Mouse (Mus musculus) neural tube, embryonic 11.5 days (tissue): ENCODE data around the gene St8sia1. TPM values are rescaled to one million over a fixed set of nuclear protein-coding genes. Genes with fewer than 3 reads are reported as not detected.

Experiments
- ATAC-seq: fragments of 200-750 bp; cut with Nextera tagmentation; 2 replicates; pipeline ENCODE4 v1.8.0; 2017; ENCODE audit warnings: moderate number of reproducible peaks, mild to moderate bottlenecking, moderate TSS enrichment, moderate library complexity; ENCODE audit not compliant: insufficient read depth, low FRiP score, low TSS enrichment
- DNase-seq: peaks from one replicate; pipeline ENCODE4 v3.0.0-alpha.2; 2015; ENCODE audit warnings: low spot score
- H3K27ac ChIP-seq: fragments of 300-500 bp; sonication (generic); 2 replicates; pipeline ENCODE4 v1.5.1; 2014; ENCODE audit warnings: low read depth, mild to moderate bottlenecking, low read length
- H3K27me3 ChIP-seq: fragments of 300-500 bp; sonication (generic); 2 replicates; pipeline ENCODE4 v1.6.1; 2014; ENCODE audit warnings: mild to moderate bottlenecking, low read length, mixed read lengths; ENCODE audit not compliant: control insufficient read depth, insufficient read depth
- H3K36me3 ChIP-seq: fragments of 300-500 bp; sonication (generic); 2 replicates; pipeline ENCODE4 v1.6.1; 2014; ENCODE audit warnings: mild to moderate bottlenecking, low read length, moderate library complexity, mixed read lengths; ENCODE audit not compliant: control insufficient read depth, insufficient read depth
- H3K4me1 ChIP-seq: fragments of 300-500 bp; sonication (generic); 2 replicates; pipeline ENCODE4 v1.6.1; 2014; ENCODE audit warnings: low read length, mixed read lengths; ENCODE audit not compliant: control insufficient read depth, insufficient read depth
- H3K4me2 ChIP-seq: fragments of 300-500 bp; sonication (generic); 2 replicates; pipeline ENCODE4 v1.6.1; 2014; ENCODE audit warnings: low read depth, mild to moderate bottlenecking, moderate library complexity
- H3K4me3 ChIP-seq: fragments of 300-500 bp; sonication (generic); 2 replicates; pipeline ENCODE4 v1.5.1; 2014; ENCODE audit warnings: low read depth, low read length
- H3K9ac ChIP-seq: fragments of 300-500 bp; sonication (generic); 2 replicates; pipeline ENCODE4 v1.6.1; 2014; ENCODE audit warnings: mild to moderate bottlenecking, low read length
- H3K9me3 ChIP-seq: fragments of 300-500 bp; sonication (generic); 2 replicates; pipeline ENCODE4 v1.6.1; 2016; ENCODE audit warnings: low read length; ENCODE audit not compliant: control insufficient read depth
- WGBS: fragments of 180-500 bp; shearing (Covaris S2); extraction: QIAGEN DNeasy Blood & Tissue Kit; methylation state at CpG from one replicate; pipeline ENCODE4 v1.1.7; 2014; 5-methylcytosine and 5-hydroxymethylcytosine counted together
- polyA plus RNA-seq: library from polyadenylated mRNA; unstranded; fragments of >200 nt; fragmentation: Nextera tagmentation; extraction: Ambion mirVana; gene quantifications from 2 replicates; pipeline ENCODE4 v1.2.1, GENCODE M21; 2014

The St8sia1 gene
- polyA plus RNA-seq, 1 experiment from 2014 or later, result 10.6 TPM

GRCm38 (mm10) chr6:142786106-142786505, 178.1 kb downstream of the St8sia1 start:
- Histone ChIP-seq H3K4me2 (no peak overlapping the region), H3K27me3 (no peaks in the 10 kb centered on the region), H3K27ac (no peak overlapping the region), H3K4me3 (no peak overlapping the region), H3K36me3 (no peaks in the 10 kb centered on the region), H3K9me3 (no peaks in the 10 kb centered on the region), H3K9ac (no peak overlapping the region), H3K4me1 (no peaks in the 10 kb centered on the region)
- 89% methylated on average over 21 of the region's 21 CpGs for WGBS
- DNase-seq, result no peak
- ATAC-seq, result no peak

GRCm38 (mm10) chr6:142785343-142785742, 178.9 kb downstream of the St8sia1 start:
- Histone ChIP-seq H3K4me1 (no peaks in the 10 kb centered on the region), H3K36me3 (no peaks in the 10 kb centered on the region), H3K9ac (no peak overlapping the region), H3K4me3 (no peak overlapping the region), H3K9me3 (no peaks in the 10 kb centered on the region), H3K27ac (no peak overlapping the region), H3K27me3 (no peaks in the 10 kb centered on the region), H3K4me2 (no peak overlapping the region)
- DNase-seq, result peak; percentile 51
- 41% methylated on average over 4 of the region's 4 CpGs for WGBS
- no peak for ATAC-seq

DNA sequence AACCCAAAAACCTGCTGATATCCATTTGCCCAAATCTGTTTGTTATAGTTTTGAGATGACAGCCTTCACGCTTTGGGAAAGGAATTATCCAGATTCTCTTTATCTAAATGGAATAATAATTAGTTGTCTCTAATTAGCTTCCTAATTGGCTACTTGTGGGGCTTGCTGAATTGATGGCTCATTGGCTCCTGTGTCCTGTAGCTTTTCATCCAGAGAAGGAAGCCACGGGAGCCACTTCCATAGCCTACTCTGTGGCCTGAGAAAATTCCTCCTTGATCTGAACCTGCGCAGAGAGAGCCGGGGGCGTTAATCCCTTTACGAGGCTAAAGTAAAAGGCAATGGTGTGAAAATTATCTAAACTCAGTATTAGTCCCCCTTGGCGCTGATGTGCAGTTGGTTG, 183.0 kb downstream of the St8sia1 start:
- Histone ChIP-seq H3K9me3 (no peaks in the 10 kb centered on the region), H3K9ac (no peak overlapping the region), H3K27me3 (no peaks in the 10 kb centered on the region), H3K4me3 (no peak overlapping the region), H3K4me2 (no peak overlapping the region), H3K4me1 (no peaks in the 10 kb centered on the region), H3K36me3 (no peaks in the 10 kb centered on the region), H3K27ac (no peak overlapping the region)
- no peak for ATAC-seq
- 84% methylated on average over 7 of the region's 7 CpGs for WGBS
- DNase-seq, result no peak

GRCm38 (mm10) chr6:142780574-142781033, 183.6 kb downstream of the St8sia1 start:
- no peak for DNase-seq
- Histone ChIP-seq H3K36me3 (no peaks in the 10 kb centered on the region), H3K4me2 (no peak overlapping the region), H3K9ac (no peak overlapping the region), H3K27ac (no peak overlapping the region), H3K27me3 (no peaks in the 10 kb centered on the region), H3K4me1 (no peaks in the 10 kb centered on the region), H3K4me3 (no peak overlapping the region), H3K9me3 (no peaks in the 10 kb centered on the region)
- WGBS, result 75% methylated on average over 4 of the region's 4 CpGs
- no peak for ATAC-seq

DNA sequence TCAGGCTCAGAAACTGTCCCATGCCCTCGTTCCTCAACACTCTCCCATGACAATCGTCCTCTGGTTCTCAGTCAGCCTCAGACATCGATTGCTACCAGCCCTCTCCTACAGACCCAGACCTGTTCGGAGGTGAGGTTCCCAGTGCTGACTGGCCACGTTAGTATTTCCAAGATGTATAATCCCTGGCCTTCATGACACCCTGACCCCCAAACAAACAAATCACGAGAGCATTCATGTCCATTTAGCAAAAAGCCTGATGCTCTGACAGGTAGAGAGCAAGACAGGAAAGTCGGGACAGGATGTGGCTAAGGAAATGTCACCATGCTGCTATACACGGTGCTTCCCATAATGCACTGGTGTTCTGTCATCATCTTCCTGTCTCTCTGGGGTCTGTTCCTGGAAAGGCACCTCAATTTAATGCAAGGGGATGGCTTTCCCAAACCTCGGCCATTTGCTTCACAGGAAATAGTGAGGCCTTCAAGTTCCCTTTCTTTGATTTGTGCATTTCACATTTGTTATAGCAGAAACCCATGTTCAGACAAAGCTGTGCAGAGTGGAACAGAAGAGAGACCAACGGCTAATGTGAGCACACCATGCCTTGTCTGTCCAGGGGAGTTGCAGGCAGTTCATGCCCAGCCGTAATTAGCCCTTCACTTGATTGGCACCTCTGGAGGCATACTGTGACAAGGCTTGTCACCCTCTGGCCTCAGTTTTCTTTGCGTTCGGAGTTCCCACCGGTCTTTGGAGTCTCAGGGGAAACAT, 184.3 kb downstream of the St8sia1 start:
- Histone ChIP-seq H3K4me3 (no peak overlapping the region), H3K9me3 (no peaks in the 10 kb centered on the region), H3K36me3 (no peaks in the 10 kb centered on the region), H3K27ac (no peak overlapping the region), H3K27me3 (no peaks in the 10 kb centered on the region), H3K4me1 (no peaks in the 10 kb centered on the region), H3K9ac (no peak overlapping the region), H3K4me2 (no peak overlapping the region)
- DNase-seq, result no peak
- 0 out of 2 replicates have a peak, but pooled peaks have one; percentile 3 for ATAC-seq
- WGBS, result 72% methylated on average over 14 of the region's 14 CpGs

GRCm38 (mm10) chr6:142779045-142779811, 185.0 kb downstream of the St8sia1 start:
- no peaks in the 10 kb centered on the region for H3K27me3 ChIP-seq
- H3K4me3 ChIP-seq, result no peak overlapping the region
- H3K4me1 ChIP-seq, result no peaks in the 10 kb centered on the region
- DNase-seq (peak; percentile 53), ATAC-seq (peak; percentile 56)
- H3K9me3 ChIP-seq, result no peaks in the 10 kb centered on the region
- no peaks in the 10 kb centered on the region for H3K36me3 ChIP-seq
- no peak overlapping the region for H3K27ac ChIP-seq
- H3K4me2 ChIP-seq, result no peak overlapping the region
- H3K9ac ChIP-seq, result no peak overlapping the region
- 61% methylated on average over 11 of the region's 11 CpGs for WGBS

DNA sequence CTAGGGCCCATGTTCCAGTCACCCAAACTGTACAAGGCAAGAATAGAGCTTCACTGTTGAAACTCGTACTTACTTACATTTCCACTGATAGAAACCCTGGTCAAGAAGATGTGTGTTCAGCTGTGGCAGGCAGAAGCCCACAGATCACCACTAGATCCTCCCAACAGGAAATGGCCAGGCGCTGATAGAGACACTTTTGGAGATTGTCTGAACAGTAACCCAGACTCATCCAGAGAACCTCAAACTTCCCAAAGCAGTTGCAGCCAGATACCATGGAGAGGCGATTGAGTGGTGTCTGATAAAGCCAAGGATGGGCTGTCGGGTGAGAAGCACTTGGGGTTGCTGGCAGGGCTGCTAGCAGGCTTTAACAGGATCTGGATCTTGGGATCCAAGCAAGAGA, 187.3 kb downstream of the St8sia1 start:
- no peak for DNase-seq
- ATAC-seq, result no peak
- H3K4me3 ChIP-seq, result no peak overlapping the region
- no peaks in the 10 kb centered on the region for H3K4me1 ChIP-seq
- H3K27ac ChIP-seq, result no peak overlapping the region
- H3K9ac ChIP-seq, result no peak overlapping the region
- no peaks in the 10 kb centered on the region for H3K27me3 ChIP-seq
- H3K36me3 ChIP-seq, result peaks cover 16% of the 10 kb centered on the region
- H3K9me3 ChIP-seq, result no peaks in the 10 kb centered on the region
- H3K4me2 ChIP-seq, result no peak overlapping the region
- WGBS, result 85% methylated on average over 4 of the region's 4 CpGs

GRCm38 (mm10) chr6:142773566-142773965, 190.7 kb downstream of the St8sia1 start:
- no peaks in the 10 kb centered on the region for H3K9me3 ChIP-seq
- no peak overlapping the region for H3K9ac ChIP-seq
- 88% methylated on average over 5 of the region's 5 CpGs for WGBS
- no peak overlapping the region for H3K27ac ChIP-seq
- peaks cover 19% of the 10 kb centered on the region for H3K36me3 ChIP-seq
- no peak for ATAC-seq
- no peak overlapping the region for H3K4me2 ChIP-seq
- H3K27me3 ChIP-seq, result no peaks in the 10 kb centered on the region
- no peak overlapping the region for H3K4me3 ChIP-seq
- no peaks in the 10 kb centered on the region for H3K4me1 ChIP-seq
- no peak for DNase-seq

- H3K4me2 ChIP-seq, result no peak overlapping the region
- ATAC-seq (no peak), DNase-seq (no peak)
- no peak overlapping the region for H3K4me3 ChIP-seq
- H3K9me3 ChIP-seq, result no peaks in the 10 kb centered on the region
- no peaks in the 10 kb centered on the region for H3K4me1 ChIP-seq
- no peak overlapping the region for H3K27ac ChIP-seq
- peaks cover 21% of the 10 kb centered on the region for H3K36me3 ChIP-seq
- H3K27me3 ChIP-seq, result no peaks in the 10 kb centered on the region
- no peak overlapping the region for H3K9ac ChIP-seq
- WGBS, result 89% methylated on average over 4 of the region's 4 CpGs
These were observed 192.6 kb downstream of the St8sia1 start for GRCm38 (mm10) chr6:142771643-142772042.
